Comparison of ENCODE assay signal across 19 mouse cellular contexts in genomic region chr9:60776899-60777298, GRCm38 (mm10). TPM values are rescaled to one million over a fixed set of nuclear protein-coding genes. Genes with fewer than 3 reads are reported as not detected.
DNase-seq lines count a peak whose midpoint lies in the region; ATAC-seq and TF ChIP-seq lines count a peak whose summit lies in the region.
"Had no signal": no experiment of that assay in that cellular context is flagged by ENCODE, and none has a peak within 500 bp of the region (broad histone marks: within the 10 kb centered on the region; RNA-seq: fewer than 3 reads in every experiment).

No protein-coding gene starts in this region.

- ATAC-seq in hindbrain, embryonic 13.5 days (ENCODE audit: low FRiP score) = no peak
- ATAC-seq: forebrain, embryonic 13.5 days; intestine, embryonic 16.5 days had no signal

- no peak for TF ChIP-seq POLR2A in ES-Bruce4 (IDR thresholded peaks at IDR 0.05; ENCODE audit: insufficient read depth, low read length)

- no peak for TF ChIP-seq CTCF in ES-Bruce4 (IDR thresholded peaks at IDR 0.05; ENCODE audit: low read depth, low read length)

- TF ChIP-seq EP300 in ES-Bruce4 (IDR thresholded peaks at IDR 0.05; ENCODE audit: insufficient read depth, low read depth, low read length) = no peak

- DNase-seq in urinary bladder, postnatal 14 days (ENCODE audit: low spot score) = peak; percentile 28
- no peak for DNase-seq in urinary bladder, postnatal 25 days (ENCODE audit: low spot score)
- DNase-seq in midbrain, embryonic 10.5 days (ENCODE audit: low spot score) = no peak
- DNase-seq: adrenal gland, postnatal 10 days; cerebellum, adult 18-20 months; cerebellum, adult 9-11 months; cerebellum, postnatal 36 days; gastrocnemius, postnatal 36 days; kidney, adult 2 months had no signal

- H3K4me3 ChIP-seq in ES-Bruce4 (ENCODE audit: low read depth, low read length) = peak overlapping the region; percentile 6; the same call in 1 of the 2 replicates
- no peak overlapping the region for H3K4me3 ChIP-seq in brown adipose tissue, adult 24 weeks (ENCODE audit: insufficient read depth, low read depth, low read length)
- no peak overlapping the region for H3K4me3 ChIP-seq in midbrain, embryonic 10.5 days
- H3K4me3 ChIP-seq in hindbrain, embryonic 13.5 days = no peak overlapping the region
- H3K4me3 ChIP-seq: embryonic facial prominence, embryonic 13.5 days; forebrain, embryonic 13.5 days; heart, embryonic 15.5 days; hindbrain, embryonic 15.5 days had no signal

- no peak overlapping the region for H3K4me2 ChIP-seq in hindbrain, embryonic 13.5 days
- H3K4me2 ChIP-seq: embryonic facial prominence, embryonic 13.5 days; forebrain, embryonic 13.5 days; heart, embryonic 11.5 days; heart, embryonic 15.5 days; hindbrain, embryonic 15.5 days had no signal

- no peaks in the 10 kb centered on the region; the same call in 1 of the 2 replicates for H3K9me3 ChIP-seq in ES-Bruce4 (replicated peaks; ENCODE audit: control insufficient read depth, insufficient read depth, low read length, poor library complexity, severe bottlenecking)
- H3K9me3 ChIP-seq in midbrain, embryonic 10.5 days (replicated peaks) = 0 out of 2 replicates have a peak, but pooled peaks cover 3% of the 10 kb centered on the region
- no peaks in the 10 kb centered on the region for H3K9me3 ChIP-seq in hindbrain, embryonic 13.5 days
- H3K9me3 ChIP-seq: embryonic facial prominence, embryonic 13.5 days; G1E; heart, embryonic 15.5 days; hindbrain, embryonic 15.5 days had no signal

- WGBS in midbrain, embryonic 10.5 days = 90% methylated on average over 9 of the region's 9 CpGs
- 87% methylated on average over 9 of the region's 9 CpGs for WGBS in hindbrain, embryonic 13.5 days

- no peak overlapping the region for H3K9ac ChIP-seq in ES-Bruce4 (ENCODE audit: low read depth, poor library complexity, severe bottlenecking)
- H3K9ac ChIP-seq in hindbrain, embryonic 13.5 days = no peak overlapping the region
- H3K9ac ChIP-seq: embryonic facial prominence, embryonic 13.5 days; forebrain, embryonic 13.5 days; heart, embryonic 15.5 days; hindbrain, embryonic 15.5 days had no signal

- no peaks in the 10 kb centered on the region for H3K4me1 ChIP-seq in ES-Bruce4 (ENCODE audit: control insufficient read depth, insufficient read depth, low read length)
- peaks cover 6% of the 10 kb centered on the region; the same call in 1 of the 2 replicates for H3K4me1 ChIP-seq in brown adipose tissue, adult 24 weeks (ENCODE audit: control insufficient read depth, insufficient read depth, insufficient read length, low read length)
- peaks cover 4% of the 10 kb centered on the region for H3K4me1 ChIP-seq in midbrain, embryonic 10.5 days
- peaks cover 4% of the 10 kb centered on the region for H3K4me1 ChIP-seq in hindbrain, embryonic 13.5 days (replicated peaks)
- H3K4me1 ChIP-seq: embryonic facial prominence, embryonic 13.5 days; heart, embryonic 15.5 days; hindbrain, embryonic 15.5 days had no signal

- H3K27ac ChIP-seq in ES-Bruce4 (ENCODE audit: insufficient read depth, low read length) = no peak overlapping the region
- peak overlapping the region; percentile 66 for H3K27ac ChIP-seq in brown adipose tissue, adult 24 weeks (replicated peaks; ENCODE audit: low read depth, low read length)
- no peak overlapping the region for H3K27ac ChIP-seq in midbrain, embryonic 10.5 days (replicated peaks)
- no peak overlapping the region for H3K27ac ChIP-seq in hindbrain, embryonic 13.5 days
- H3K27ac ChIP-seq: embryonic facial prominence, embryonic 13.5 days; forebrain, embryonic 13.5 days; heart, embryonic 15.5 days; hindbrain, embryonic 15.5 days had no signal

- H3K36me3 ChIP-seq in ES-Bruce4 (ENCODE audit: control insufficient read depth, insufficient read depth, low read length, poor library complexity, severe bottlenecking) = no peaks in the 10 kb centered on the region
- H3K36me3 ChIP-seq in midbrain, embryonic 10.5 days = no peaks in the 10 kb centered on the region
- no peaks in the 10 kb centered on the region for H3K36me3 ChIP-seq in hindbrain, embryonic 13.5 days
- H3K36me3 ChIP-seq: embryonic facial prominence, embryonic 13.5 days; G1E; heart, embryonic 15.5 days; hindbrain, embryonic 15.5 days had no signal

- H3K27me3 ChIP-seq in ES-Bruce4 (ENCODE audit: control insufficient read depth, insufficient read depth, low read length, poor library complexity, severe bottlenecking) = no peaks in the 10 kb centered on the region; the same call in 1 of the 2 replicates
- no peaks in the 10 kb centered on the region for H3K27me3 ChIP-seq in midbrain, embryonic 10.5 days (ENCODE audit: low read depth, poor library complexity, severe bottlenecking)
- no peaks in the 10 kb centered on the region for H3K27me3 ChIP-seq in hindbrain, embryonic 13.5 days
- H3K27me3 ChIP-seq: embryonic facial prominence, embryonic 13.5 days; forebrain, embryonic 13.5 days; heart, embryonic 15.5 days; hindbrain, embryonic 15.5 days had no signal

RNA-seq across cellular contexts. Expression of gene Uaca, which starts 17.4 kb away (rescaled TPM):
- 29.7 and 31.0 TPM in 2 replicates for polyA plus RNA-seq in ES-Bruce4 (2011; ENCODE audit: insufficient read depth, insufficient read length, low read depth, missing spikeins)
- polyA plus RNA-seq in brown adipose tissue, adult 24 weeks (2012; ENCODE audit: insufficient read depth, insufficient read length, missing spikeins) = 11.8 and 13.8 TPM in 2 replicates
- polyA plus RNA-seq in midbrain, embryonic 10.5 days (2016; fragmentation: Nextera tagmentation; extraction: Ambion mirVana) = 33.1 and 37.0 TPM in 2 replicates
- polyA plus RNA-seq in hindbrain, embryonic 13.5 days (2015; fragmentation: Nextera tagmentation; extraction: Ambion mirVana) = 22.5 and 23.9 TPM in 2 replicates
- polyA plus RNA-seq: G1E had no signal
